Mouse (Mus musculus): ENCODE measurements around the gene Selenop.

The Selenop gene

DNA sequence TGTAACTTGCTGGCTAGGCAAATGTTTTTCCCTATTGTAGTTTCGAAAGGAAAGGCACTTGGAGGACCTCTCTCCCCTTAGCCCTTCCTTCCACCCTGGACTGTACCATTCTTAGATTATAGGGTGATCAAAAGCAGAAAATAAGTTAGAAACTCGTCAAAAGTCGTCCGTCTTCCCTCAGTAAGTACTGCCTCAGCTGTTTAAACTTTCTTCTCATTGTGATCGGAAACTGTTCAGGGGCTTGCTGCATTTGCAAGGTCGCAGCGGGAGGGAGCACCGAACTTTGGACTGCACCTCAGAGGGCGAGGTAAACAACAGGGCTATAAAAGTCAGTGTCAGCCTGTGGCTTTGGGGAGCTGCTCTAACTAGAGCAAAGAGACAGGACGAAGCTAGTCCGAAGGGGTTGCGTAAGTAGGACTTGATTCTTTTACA, 2.3 kb downstream of the Selenop start:
- DNase-seq (ENCODE audit: low read depth, low spot score), result peak; percentile 50

DNA sequence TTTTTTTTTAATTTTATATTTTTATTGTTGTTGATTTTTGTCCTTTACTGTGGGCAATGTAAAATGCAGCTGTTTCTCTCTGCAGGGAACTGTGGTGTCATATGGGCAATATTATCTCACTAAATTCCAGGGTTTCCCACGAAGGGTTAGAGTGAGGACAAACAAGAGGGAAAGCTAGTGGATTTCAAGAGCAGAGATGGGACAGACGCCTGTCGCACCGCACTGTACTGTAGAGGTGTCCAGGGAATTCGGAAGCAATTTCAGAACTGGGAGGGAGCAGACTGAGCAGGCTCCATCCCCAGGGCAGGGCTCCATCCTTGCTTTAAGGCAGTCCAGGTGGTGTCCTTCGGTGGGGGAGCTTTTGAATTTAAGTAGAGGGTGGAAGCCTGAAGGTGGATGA, 2.9 kb downstream of the Selenop start:
- DNase-seq (ENCODE audit: low read depth, low spot score), result no peak

DNA sequence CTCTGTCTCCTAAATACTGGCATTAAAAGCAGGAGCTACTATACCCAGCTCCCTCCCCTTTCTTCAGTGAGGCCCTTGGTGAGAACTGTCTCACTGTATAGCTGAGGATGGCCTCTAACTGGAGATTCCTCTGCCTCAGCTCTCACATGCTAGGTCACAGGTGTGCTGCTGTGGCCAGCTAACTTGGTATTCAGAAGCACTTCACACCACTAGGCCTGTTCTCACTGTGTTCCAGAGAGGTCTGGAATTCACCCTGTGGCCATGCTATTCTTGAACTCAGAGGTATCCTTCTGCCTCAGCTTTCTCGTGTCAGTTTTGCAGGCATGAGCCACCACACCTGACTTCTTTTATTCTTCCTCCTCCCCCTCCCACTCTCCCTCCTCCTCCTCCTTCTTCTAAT, 4.8 kb downstream of the Selenop start:
- no peak for DNase-seq (ENCODE audit: low read depth, low spot score)

DNA sequence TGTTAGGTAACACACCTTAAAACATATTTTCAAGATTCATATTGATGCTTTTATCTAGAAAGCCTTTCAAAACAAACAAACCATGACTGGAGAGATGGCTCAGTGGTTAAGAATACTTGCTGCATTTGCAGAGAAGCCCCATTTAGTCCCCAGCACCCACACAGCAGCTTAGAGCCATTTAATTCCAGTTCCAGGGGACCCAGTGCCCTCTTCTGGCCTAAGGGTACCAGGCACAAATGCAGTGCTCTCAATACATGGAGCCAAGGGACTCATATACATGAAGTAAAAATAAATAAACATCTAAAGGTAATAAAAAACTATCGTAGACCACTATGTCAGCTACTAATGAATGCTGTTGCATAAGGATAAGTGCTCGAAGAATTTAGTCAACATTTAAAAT, 9.0 kb downstream of the Selenop start:
- DNase-seq (ENCODE audit: low read depth, low spot score), result no peak

DNA sequence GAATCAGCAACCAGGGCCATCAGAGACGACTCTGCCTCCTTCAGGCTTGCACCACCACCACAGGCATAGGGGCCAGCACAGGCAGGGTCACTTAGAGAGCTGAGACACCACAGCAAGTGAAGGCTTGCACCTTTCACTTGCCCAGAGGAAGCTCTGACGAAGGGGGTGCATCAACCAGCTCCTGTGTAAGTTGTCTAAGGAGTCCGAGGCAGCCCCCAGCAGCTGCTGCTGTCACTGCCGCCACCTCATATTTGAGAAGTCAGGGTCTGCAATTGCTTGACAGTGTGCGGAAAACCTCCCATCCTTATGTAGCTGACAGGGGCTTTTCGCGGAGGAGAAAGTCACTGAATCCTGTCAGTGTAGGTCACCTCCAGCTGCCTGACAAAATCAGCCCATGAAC, 10.9 kb downstream of the Selenop start:
- DNase-seq (ENCODE audit: low read depth, low spot score), result no peak

DNA sequence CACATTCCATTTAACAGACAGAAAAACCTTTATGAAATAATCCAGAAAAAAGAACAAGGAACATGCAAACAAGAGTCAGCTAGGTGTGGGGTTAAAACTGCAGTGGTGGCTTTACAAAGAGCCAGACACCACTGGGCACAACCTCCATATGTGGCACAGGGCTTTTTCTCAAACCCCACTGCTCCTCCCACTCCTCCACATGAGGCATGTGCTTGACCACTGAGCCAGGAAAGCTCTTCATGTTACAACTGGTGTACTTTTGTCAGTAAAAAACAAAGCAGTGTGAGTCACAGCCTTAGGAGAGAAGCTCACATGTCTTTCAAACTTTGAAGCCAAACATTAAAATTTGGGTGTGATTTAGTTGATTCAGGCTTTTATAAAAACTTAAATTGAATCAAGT, 12.9 kb downstream of the Selenop start:
- DNase-seq (ENCODE audit: low read depth, low spot score), result no peak

DNA sequence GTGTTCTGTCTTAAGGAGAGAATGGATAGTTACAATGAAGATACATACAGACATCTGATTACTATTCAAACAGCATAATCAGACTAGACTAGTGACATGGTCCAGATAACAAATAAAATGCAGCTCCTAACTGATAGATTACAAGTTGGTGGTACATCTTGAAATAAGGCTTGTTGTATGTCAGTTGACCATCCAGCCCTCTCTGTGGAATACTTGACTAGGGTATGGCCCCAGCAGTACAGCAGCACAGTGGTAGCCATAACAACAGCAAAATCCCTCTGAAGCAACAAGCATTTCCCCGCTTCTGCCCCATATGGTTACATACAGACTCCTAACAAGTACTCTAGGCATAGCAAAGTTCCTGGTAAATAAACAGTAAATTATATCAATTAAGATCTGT, 13.4 kb downstream of the Selenop start:
- no peak for DNase-seq (ENCODE audit: low read depth, low spot score)

DNA sequence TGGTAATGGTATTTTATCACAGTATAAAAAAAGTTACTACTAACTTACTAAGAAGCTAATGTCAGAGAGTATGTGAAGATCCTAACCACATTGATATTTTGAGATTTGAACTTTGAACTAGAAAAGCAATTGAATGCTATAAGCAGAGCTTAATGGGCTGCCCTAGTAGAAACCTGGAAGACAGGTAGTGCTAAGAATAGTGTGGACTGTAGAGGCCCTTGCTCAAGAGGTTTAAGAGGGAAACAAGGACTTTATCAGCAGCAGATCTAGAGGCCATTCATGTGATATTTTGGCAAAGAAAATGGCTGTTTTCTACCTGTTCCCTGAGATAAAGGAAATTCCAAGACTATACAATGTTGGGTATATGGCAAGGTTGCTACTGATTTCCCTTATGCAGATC, 17.7 kb downstream of the Selenop start:
- DNase-seq (ENCODE audit: low read depth, low spot score), result no peak

DNA sequence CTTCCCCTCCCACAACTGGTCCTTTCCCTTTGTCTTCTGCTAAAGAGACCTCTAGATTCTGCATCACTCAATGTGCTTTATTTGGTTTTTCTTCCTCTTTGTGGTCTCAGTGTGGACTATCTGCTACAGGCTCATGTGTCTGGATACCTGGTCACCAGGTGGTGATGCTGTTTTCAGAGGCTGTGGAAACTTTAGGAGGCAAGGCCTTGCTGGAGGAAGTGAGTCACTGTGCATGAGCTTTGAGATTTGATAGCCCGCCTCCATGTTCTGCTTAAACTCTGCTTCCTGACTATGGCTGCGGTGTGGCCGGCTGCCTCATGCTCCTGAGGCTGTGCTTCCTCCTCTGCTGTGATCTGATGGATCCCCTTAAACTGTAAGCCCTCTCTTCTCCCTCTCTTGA, 22.1 kb downstream of the Selenop start:
- no peak for DNase-seq (ENCODE audit: low read depth, low spot score)

DNA sequence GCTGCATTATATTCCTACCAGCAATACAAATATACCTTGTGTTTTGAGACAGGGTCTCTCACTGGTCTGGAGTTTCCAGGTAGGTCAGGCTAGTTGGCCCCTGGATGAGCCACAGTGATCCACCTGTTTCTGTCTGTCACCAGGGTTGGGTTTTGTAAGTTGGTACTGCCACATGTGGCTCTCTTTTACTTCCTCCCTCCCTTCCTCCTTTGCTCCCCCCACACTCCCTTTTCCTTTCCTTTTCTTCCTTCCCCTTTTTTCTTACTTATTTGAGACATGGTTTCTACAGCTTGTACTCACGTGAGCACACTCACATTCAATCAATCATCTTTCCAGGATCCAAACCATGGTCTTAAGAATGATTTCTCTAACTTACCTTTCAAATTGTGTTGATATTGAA, 25.1 kb downstream of the Selenop start:
- no peak for DNase-seq (ENCODE audit: low read depth, low spot score)

DNA sequence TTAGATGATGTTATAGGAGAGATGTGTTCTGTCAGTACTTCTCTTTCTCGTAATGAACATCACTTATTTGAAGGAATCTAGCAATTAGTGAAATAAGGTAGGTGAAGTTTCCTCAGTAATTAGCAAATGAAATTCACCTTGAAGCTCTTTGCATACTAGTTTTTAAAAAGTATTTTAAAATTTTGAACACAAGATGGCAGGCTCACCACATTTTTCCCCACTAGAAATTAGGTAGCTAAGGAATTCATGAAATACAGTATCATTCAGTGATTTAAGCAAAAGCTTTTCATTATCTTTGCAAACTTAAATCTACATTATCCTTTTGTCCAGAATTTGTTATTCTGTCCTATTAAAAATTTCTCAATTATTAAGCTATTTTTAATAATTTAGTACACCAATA, 27.6 kb downstream of the Selenop start:
- peak; percentile 3 for DNase-seq (ENCODE audit: low read depth, low spot score)

DNA sequence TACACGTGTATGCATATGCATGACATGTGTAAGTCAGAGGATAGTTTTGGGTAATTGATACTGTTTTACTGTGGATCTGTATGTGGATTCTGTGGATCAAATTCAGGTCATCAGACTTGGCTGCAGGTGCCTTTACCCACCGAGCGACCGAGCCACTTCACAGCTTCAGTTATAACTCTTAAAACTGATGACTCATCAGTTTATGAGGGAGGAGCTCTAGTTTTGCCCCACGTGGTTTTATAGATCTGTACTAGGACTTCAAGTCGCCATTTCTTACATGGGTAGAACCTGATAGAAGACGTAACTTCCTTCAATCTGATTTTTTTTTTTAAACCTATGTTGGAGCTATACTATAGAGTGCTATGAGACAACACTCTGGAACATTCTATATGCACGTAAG, 29.3 kb downstream of the Selenop start:
- DNase-seq (ENCODE audit: low read depth, low spot score), result no peak

DNA sequence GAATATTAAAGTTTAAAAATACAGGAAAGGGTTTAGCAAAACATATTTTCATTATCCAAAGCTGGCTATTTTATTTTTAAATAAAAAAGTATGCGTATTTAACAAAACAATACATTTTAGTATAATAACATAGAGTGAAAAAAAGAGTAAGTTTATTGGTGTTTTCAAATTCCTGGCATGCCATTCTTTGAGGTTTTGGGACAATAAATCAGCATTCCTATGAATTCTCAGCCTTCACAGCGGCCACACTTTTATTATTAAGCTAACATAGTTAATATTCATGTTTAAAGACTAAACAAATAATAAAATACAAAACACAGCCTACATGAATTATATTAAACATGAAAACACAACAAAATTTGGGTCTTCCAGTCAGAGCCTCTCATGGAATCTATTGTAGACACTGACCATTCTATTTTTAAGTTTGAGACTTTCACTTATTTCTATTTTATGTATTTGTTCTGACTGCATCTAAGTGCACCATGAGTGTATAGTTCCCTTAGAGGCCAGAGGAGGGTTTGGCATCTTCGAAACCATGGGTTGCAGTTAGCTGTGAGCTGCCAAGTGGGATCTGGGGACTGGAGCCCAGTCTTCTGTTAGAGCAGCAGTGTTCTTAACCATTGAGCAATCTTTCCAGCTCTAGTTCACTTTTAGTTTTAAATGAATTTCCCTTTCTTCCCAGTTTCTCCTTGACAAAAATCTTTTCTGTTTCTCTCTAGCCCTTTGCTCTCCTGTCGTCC, 32.2 kb downstream of the Selenop start:
- no peak for DNase-seq (ENCODE audit: low read depth, low spot score)

DNA sequence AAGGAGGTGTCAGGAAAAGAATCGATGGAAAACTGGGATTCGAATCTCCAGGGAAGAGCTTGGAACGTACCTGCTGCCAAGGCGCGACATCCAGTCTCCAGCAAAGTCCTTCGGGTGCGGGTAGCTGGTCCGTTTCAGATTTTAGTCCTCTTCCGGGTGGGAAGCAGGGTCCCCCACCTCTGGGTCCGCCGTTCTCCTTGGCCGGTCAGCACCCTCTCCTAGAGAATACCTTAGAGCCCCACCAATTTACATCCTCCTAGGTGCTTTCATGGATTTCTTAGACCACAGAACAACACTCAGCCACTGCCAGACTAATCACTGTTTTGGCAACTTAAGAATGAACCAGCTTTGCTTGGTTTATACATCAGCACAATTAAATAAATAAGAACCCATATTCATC, 35.1 kb downstream of the Selenop start, which contains the start of gene Ccdc152:
Gene Ccdc152 (minus strand): TSS at position 101 of the 400 bp plus-strand sequence.
- DNase-seq (ENCODE audit: low read depth, low spot score), result no peak

DNA sequence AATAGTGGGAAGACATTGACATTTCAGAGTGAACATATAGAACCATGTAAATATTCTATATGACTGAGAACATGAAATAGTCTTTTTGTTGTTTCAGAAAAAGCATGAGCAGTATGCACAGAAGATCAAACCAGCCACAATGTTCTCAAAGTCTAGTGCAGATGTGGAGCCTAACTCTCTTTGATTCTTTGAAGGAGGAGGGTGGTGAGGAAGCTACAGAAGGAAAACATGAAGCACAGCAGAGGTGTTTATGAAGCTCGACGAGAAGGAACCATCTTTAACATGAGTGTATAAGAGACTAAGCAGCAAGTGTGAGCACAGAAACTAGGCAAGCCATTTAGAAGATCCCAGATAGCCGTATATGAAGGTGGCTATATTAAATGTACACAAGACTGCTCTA, 41.5 kb downstream of the Selenop start:
- DNase-seq (ENCODE audit: low read depth, low spot score), result no peak

DNA sequence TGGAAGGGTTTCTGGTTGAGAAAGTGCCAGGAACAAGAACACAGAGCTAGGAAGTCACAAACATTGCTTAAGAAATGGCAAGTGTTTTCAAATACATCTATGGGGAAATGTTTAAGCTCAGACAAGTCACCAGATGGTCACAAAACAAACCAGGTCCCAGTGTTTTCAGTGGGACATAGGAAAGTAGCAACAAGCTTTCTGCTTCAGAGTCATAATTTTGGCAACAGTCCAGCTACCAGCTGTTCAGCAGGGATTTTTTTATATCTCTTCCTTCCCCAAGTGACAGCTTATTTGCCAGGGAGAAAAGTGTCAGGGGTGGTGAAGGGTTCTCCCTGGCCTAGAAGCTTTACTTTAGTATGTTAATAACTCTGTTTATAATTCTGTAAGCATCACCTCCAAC, 44.6 kb downstream of the Selenop start:
- DNase-seq (ENCODE audit: low read depth, low spot score), result peak; percentile 16

DNA sequence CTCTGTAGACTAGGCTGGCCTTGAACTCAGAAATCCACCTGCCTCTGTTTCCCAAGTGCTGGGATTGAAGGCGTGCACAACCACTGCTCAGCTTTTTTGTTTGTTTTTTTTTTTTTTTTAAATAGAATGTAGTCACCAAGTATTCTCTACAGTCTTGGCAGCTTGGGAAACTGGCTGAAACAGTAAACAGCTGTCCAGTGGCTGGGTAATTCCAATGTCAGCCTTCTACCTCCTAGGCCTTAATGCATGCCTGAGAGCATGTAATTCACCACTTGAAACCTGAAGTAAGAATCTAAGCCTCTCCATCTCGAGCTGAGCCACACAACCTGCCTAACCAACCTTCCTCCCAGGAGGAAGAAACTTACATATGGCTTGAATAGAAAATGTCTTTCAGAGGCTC, 48.3 kb downstream of the Selenop start:
- no peak for DNase-seq (ENCODE audit: low read depth, low spot score)

DNA sequence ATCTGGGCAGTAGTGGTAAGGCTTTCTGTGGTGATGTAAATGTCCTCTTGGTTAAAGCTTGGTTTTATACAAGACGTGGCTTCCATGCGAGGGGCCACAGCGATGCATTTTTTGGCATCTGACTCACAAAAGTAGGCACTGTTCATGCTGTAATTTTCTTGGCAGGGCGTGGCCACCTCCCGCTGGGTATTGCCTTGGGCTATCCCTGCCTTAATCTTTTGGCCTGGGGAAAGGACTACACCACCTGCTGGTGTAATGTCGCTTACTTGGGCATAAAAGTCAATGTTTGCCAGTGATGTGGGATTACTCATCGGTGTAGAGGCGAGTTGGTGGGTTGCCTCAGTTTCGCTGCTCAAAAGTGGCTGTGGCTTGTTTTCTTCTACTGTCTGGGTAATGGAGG, 51.6 kb downstream of the Selenop start:
- DNase-seq (ENCODE audit: low read depth, low spot score), result no peak

DNA sequence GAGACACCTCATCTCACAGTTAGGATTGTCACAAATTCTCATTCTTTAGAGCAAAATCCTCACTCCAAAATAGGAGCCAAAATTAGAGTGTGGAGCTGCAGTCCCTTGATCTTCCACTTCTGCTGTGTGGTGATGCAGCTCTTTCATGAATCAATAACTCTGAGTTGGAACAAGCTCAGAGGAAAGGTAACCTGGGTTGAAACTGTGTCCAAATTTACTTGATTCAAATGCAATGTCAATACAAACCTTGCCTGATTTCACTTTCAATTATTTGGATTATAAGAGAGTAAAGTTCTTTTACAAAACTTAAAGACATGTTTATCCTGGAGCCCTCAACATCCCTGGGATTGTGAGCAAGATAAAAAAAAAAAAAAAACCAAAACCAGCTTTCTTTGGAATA, 54.7 kb downstream of the Selenop start:
- no peak for DNase-seq (ENCODE audit: low read depth, low spot score)

Measured in telencephalon, adult 2 months (tissue).